Mouse (Mus musculus): Measurements from ENCODE around the gene Ubl4b. TPM values are rescaled to one million over a fixed set of nuclear protein-coding genes. Genes with fewer than 3 reads are reported as not detected.

Gene Ubl4b
- polyA plus RNA-seq, 1 experiment from 2014 or later = not detected

DNA sequence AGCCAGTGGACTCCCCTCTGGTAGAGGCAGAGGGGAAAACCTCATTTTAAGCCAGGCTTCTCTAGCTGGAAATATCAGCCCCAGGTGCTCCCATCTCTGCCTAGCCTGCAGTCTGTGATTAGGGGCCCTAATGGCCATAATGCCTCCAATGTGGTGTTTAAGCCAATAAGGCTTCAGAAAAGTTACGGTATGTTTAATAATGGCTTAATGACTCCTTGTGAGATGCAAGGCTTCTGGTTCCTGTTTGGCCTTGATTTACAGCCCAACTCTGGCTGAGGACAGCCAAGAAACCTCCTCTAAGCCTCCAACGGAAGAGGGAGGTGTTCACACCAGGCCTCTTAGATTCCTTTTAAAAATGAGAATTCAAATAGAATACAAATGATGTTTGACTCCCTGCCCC is 38.8 kb upstream of the Ubl4b start:
- Histone ChIP-seq H3K9me3 (ENCODE audit: control insufficient read depth, low read length) (no peaks in the 10 kb centered on the region), H3K9ac (ENCODE audit: low read length) (no peak overlapping the region), H3K27me3 (replicated peaks; ENCODE audit: control insufficient read depth, insufficient read depth, low read length) (peaks cover 92% of the 10 kb centered on the region), H3K27ac (ENCODE audit: low read depth) (no peak overlapping the region), H3K4me1 (replicated peaks; ENCODE audit: control insufficient read depth, insufficient read depth, low read length) (peaks cover 4% of the 10 kb centered on the region), H3K36me3 (ENCODE audit: control insufficient read depth, insufficient read depth, low read length) (no peaks in the 10 kb centered on the region), H3K4me3 (ENCODE audit: low read depth, low read length) (no peak overlapping the region), H3K4me2 (ENCODE audit: low read length) (no peak overlapping the region)
- ATAC-seq (replicated peaks; ENCODE audit: low FRiP score, low TSS enrichment, low read depth) (no peak), DNase-seq (ENCODE audit: low spot score) (no peak)
- WGBS = 22% methylated on average over 2 of the region's 2 CpGs

DNA sequence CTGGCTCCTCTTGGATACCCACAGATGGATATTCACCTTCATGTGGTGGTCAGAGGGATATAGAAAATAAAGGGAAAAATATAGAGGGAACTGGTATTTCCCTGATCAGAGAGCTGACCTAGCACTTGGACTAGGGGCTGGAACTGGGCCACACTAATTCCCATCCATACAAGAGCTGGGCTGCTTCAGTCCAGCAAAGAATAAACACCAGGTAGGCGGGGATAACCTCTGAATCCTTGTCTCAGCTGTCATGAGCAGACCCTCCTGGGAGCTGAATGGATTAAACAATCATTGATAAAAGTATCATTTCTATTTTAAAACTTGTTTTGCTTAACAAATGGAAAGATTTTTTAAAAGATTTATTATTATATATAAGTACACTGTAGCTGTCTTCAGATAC is 36.7 kb upstream of the Ubl4b start:
- DNase-seq (ENCODE audit: low spot score) = no peak
- 26% methylated on average over 1 of the region's 1 CpGs for WGBS
- H3K4me1 ChIP-seq (replicated peaks; ENCODE audit: control insufficient read depth, insufficient read depth, low read length) = peaks cover 4% of the 10 kb centered on the region
- no peak overlapping the region for H3K9ac ChIP-seq (ENCODE audit: low read length)
- no peaks in the 10 kb centered on the region for H3K36me3 ChIP-seq (ENCODE audit: control insufficient read depth, insufficient read depth, low read length)
- no peak for ATAC-seq (replicated peaks; ENCODE audit: low FRiP score, low TSS enrichment, low read depth)
- no peaks in the 10 kb centered on the region for H3K9me3 ChIP-seq (ENCODE audit: control insufficient read depth, low read length)
- peaks cover 94% of the 10 kb centered on the region for H3K27me3 ChIP-seq (replicated peaks; ENCODE audit: control insufficient read depth, insufficient read depth, low read length)
- no peak overlapping the region for H3K4me2 ChIP-seq (ENCODE audit: low read length)
- no peak overlapping the region for H3K4me3 ChIP-seq (ENCODE audit: low read depth, low read length)
- H3K27ac ChIP-seq (ENCODE audit: low read depth) = no peak overlapping the region

DNA sequence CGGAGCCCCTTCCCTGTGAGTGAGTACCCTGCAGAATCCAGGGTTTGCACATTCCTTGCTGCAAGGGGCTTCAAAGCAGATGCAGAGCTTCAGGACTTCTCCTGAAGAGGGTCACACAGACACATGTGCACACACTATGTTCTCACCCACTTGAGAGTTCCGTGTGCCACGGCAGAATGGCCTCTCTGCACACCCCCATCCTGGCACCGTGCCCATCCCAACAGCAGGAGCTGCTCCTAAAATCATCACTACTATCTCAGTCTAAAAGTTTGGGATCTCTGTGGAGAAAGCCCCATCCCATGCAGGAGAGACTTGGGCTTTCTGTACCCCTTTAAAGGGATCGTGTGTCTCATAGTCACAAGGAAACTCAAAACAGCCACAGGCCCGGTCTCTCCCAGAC is 31.6 kb upstream of the Ubl4b start:
- no peak overlapping the region for H3K4me2 ChIP-seq (ENCODE audit: low read length)
- H3K27ac ChIP-seq (ENCODE audit: low read depth) = no peak overlapping the region
- H3K9me3 ChIP-seq (ENCODE audit: control insufficient read depth, low read length) = no peaks in the 10 kb centered on the region
- peaks cover 4% of the 10 kb centered on the region; the same call in 1 of the 2 replicates for H3K4me1 ChIP-seq (replicated peaks; ENCODE audit: control insufficient read depth, insufficient read depth, low read length)
- H3K27me3 ChIP-seq (replicated peaks; ENCODE audit: control insufficient read depth, insufficient read depth, low read length) = peaks cover 95% of the 10 kb centered on the region
- no peak overlapping the region for H3K4me3 ChIP-seq (ENCODE audit: low read depth, low read length)
- ATAC-seq (replicated peaks; ENCODE audit: low FRiP score, low TSS enrichment, low read depth) (no peak), DNase-seq (ENCODE audit: low spot score) (no peak)
- no peaks in the 10 kb centered on the region for H3K36me3 ChIP-seq (ENCODE audit: control insufficient read depth, insufficient read depth, low read length)
- H3K9ac ChIP-seq (ENCODE audit: low read length) = no peak overlapping the region
- WGBS = 69% methylated on average over 6 of the region's 6 CpGs

DNA sequence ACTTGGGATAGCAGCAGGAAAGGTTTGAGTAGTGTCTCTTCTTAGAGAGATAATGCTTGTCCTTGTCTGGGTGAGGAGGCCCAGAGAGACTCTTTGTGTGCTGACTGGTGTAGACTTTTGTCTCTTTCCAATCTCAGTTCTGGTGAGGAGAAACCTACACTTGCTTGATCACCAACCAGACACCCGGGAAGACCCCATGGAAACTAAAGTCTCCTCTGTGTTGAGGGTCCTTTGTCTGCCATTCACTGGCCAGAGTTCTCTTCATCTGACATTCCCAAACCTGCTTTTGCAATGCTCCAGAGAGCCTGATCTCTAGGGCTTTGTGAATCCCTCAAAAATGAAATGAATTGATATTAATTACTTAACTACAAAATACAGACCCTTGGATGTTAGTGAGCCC is 29.0 kb upstream of the Ubl4b start:
- H3K9ac ChIP-seq (ENCODE audit: low read length) = no peak overlapping the region
- H3K27ac ChIP-seq (ENCODE audit: low read depth) = no peak overlapping the region
- ATAC-seq (replicated peaks; ENCODE audit: low FRiP score, low TSS enrichment, low read depth) = no peak
- DNase-seq (ENCODE audit: low spot score) = no peak
- H3K36me3 ChIP-seq (ENCODE audit: control insufficient read depth, insufficient read depth, low read length) = no peaks in the 10 kb centered on the region
- no peak overlapping the region for H3K4me3 ChIP-seq (ENCODE audit: low read depth, low read length)
- no peaks in the 10 kb centered on the region for H3K9me3 ChIP-seq (ENCODE audit: control insufficient read depth, low read length)
- H3K4me1 ChIP-seq (replicated peaks; ENCODE audit: control insufficient read depth, insufficient read depth, low read length) = peaks cover 4% of the 10 kb centered on the region; the same call in 1 of the 2 replicates
- no peak overlapping the region for H3K4me2 ChIP-seq (ENCODE audit: low read length)
- peaks cover 99% of the 10 kb centered on the region for H3K27me3 ChIP-seq (replicated peaks; ENCODE audit: control insufficient read depth, insufficient read depth, low read length)
- WGBS = 18% methylated on average over 1 of the region's 1 CpGs

DNA sequence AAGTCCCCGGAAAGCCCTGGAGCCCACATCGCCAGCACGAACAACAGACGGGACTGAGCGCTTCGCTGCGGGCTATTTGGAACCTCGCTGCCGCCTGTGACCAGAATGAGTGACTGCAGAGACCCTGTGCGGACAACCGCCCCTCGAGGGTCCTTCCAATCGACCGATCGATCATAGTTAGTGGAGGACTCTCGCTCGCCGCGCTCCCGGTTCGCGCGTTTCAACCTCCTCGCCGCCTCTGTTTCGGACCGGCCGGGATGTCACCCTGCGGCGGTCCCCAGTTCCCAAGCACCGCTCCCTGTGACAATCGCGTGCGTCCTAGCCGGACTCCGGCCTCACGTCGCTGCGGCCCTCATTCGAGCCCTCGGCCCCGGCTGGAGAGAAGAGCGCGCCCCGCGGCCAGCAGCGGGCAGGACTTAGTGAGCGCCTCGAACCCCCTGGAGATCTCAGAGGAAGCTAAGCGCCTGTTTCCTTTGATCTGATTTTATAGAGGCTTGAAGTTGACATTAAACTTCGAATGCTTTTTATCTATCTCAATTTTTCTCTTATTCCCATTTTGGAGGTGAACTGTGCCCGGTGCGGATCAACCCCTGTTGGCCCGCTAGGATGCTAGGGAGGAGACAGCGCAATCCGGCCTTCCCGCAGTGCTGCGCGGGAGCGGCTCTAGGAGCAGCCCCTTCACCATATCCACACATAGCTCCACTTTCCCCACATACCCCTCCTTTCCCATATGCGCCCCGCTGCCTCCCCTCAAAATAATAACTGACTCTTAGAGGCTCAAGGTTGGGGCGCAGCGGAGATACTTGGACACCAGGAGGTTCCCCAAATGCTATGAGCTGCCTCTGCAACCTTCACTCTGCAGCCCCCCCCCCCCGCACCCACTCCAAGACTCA is 28.2 kb upstream of the Ubl4b start:
- Histone ChIP-seq H3K4me2 (ENCODE audit: low read length) (peak overlapping the region; percentile 45), H3K9ac (ENCODE audit: low read length) (no peak overlapping the region), H3K27me3 (replicated peaks; ENCODE audit: control insufficient read depth, insufficient read depth, low read length) (peaks cover 95% of the 10 kb centered on the region), H3K27ac (ENCODE audit: low read depth) (no peak overlapping the region), H3K36me3 (ENCODE audit: control insufficient read depth, insufficient read depth, low read length) (no peaks in the 10 kb centered on the region), H3K4me3 (ENCODE audit: low read depth, low read length) (peak overlapping the region; percentile 25), H3K4me1 (replicated peaks; ENCODE audit: control insufficient read depth, insufficient read depth, low read length) (peaks cover 4% of the 10 kb centered on the region; the same call in 1 of the 2 replicates), H3K9me3 (ENCODE audit: control insufficient read depth, low read length) (no peaks in the 10 kb centered on the region)
- DNase-seq (ENCODE audit: low spot score) = peak; percentile 77
- under 1% methylated on average over 65 of the region's 65 CpGs for WGBS
- ATAC-seq (replicated peaks; ENCODE audit: low FRiP score, low TSS enrichment, low read depth) = no peak

DNA sequence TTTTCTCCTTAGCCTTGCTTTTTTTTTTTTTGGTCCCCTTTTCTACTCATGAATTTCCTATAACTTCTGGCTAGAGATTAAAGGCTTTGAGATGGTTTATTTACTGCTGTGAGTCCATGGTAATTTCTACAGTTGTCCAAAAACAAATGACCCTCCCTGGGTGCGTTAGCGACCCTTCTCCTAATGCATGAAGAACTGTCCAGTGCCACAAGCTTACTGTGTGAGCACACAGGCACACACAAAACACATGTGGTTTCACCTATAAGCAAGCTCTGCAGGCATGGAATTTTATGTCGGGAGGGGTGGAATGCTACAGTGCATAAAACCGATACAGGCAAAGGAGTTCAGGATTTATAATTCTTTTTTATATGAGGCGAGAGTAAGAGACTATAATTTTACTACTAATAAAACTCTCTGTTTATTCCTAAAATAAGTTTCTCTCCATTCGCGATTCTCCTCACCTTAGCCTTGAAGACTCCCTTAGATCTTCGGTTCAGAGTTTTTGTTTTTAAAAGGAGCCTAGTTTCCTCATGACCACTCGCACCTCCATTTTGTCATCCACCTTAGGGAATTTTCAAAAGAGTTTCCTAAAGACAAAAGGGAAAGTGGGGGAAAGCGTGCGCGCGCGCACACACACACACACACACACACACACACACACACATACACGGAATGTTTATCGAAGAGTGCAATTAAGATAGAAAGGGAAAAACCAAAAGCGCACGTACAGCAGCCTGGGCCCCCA is 27.4 kb upstream of the Ubl4b start:
- ATAC-seq (replicated peaks; ENCODE audit: low FRiP score, low TSS enrichment, low read depth) (no peak), DNase-seq (ENCODE audit: low spot score) (peak; percentile 58)
- WGBS = 4% methylated on average over 18 of the region's 18 CpGs
- Histone ChIP-seq H3K9ac (ENCODE audit: low read length) (no peak overlapping the region), H3K27ac (ENCODE audit: low read depth) (no peak overlapping the region), H3K4me2 (ENCODE audit: low read length) (peak overlapping the region; percentile 45), H3K9me3 (ENCODE audit: control insufficient read depth, low read length) (no peaks in the 10 kb centered on the region), H3K4me3 (ENCODE audit: low read depth, low read length) (peak overlapping the region; percentile 25), H3K4me1 (replicated peaks; ENCODE audit: control insufficient read depth, insufficient read depth, low read length) (peaks cover 4% of the 10 kb centered on the region; the same call in 1 of the 2 replicates), H3K36me3 (ENCODE audit: control insufficient read depth, insufficient read depth, low read length) (no peaks in the 10 kb centered on the region), H3K27me3 (replicated peaks; ENCODE audit: control insufficient read depth, insufficient read depth, low read length) (peaks cover 87% of the 10 kb centered on the region)

DNA sequence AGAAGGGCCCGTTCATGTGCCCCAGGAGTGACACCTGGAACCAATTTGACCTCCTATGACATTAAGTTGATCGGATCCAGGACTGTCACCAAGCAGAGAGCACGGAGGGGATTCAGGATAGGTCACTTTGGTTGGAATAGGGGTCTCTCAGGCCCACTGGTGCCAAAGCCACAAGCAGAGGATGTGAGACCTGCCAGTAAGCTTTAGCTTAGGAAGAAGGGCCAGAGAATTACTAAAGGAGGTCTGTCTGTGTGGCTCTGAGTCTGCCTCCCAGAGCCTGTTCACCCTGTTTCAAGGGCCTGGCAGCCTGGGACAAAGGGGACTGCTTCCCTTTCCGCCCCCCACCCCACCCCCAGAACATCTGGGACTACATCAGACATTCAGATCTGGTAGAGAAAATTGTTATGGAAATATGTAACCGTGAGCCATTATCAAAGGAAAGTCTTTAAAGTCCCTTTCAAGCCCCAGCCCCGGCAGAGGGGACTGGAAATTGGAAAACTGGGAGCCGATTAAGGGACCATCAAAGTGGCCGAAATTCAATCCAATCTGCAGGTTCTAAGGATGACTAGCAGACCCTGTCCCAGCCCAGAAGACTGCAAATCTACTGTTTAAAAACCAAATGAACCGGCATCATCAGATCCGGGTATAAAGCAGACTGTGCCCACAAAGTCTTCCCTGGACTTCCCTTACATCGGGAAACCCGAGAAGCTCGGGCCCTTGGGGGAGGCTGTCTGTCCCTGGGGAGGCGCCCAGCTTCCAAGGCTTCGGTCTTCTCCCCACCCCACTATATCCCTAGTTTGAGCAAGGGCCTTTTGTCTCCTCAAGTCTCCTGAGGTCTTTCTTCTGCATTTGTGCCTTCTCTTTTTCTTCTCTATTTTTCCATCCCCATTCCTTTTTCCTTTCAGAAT is 26.5 kb upstream of the Ubl4b start:
- H3K36me3 ChIP-seq (ENCODE audit: control insufficient read depth, insufficient read depth, low read length) = no peaks in the 10 kb centered on the region
- peak; percentile 60 for DNase-seq (ENCODE audit: low spot score)

DNA sequence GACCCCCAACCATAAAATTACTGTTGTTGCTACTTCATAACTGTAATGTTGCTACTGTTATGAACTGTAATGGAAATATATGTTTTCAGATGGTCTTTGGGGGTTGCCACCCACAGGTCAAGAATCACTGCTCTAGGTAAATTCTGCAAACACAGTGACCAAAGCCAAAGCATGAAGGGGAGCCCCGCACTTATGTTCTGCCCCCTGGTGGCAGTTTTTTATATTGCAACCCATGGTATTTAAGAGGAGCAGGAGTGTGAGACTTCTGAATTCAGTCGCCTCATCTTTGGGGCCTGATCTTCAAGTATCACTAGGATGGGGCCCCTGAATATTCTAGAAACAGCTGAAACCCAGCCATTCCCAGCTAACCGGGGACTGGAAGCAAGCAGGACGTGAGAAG is 24.6 kb upstream of the Ubl4b start:
- 15% methylated on average over 4 of the region's 4 CpGs for WGBS
- DNase-seq (ENCODE audit: low spot score) = peak; percentile 88
- H3K9me3 ChIP-seq (ENCODE audit: control insufficient read depth, low read length) = no peaks in the 10 kb centered on the region

More for the DNA sequence above, 26.5 kb upstream of the Ubl4b start:
- WGBS = 3% methylated on average over 15 of the region's 15 CpGs
- ATAC-seq (replicated peaks; ENCODE audit: low FRiP score, low TSS enrichment, low read depth) = no peak
- Histone ChIP-seq H3K9ac (ENCODE audit: low read length) (no peak overlapping the region), H3K27me3 (replicated peaks; ENCODE audit: control insufficient read depth, insufficient read depth, low read length) (peaks cover 77% of the 10 kb centered on the region), H3K4me3 (ENCODE audit: low read depth, low read length) (no peak overlapping the region), H3K4me1 (replicated peaks; ENCODE audit: control insufficient read depth, insufficient read depth, low read length) (peaks cover 4% of the 10 kb centered on the region; the same call in 1 of the 2 replicates), H3K27ac (ENCODE audit: low read depth) (no peak overlapping the region), H3K9me3 (ENCODE audit: control insufficient read depth, low read length) (no peaks in the 10 kb centered on the region), H3K4me2 (ENCODE audit: low read length) (no peak overlapping the region)

More for the DNA sequence above, 24.6 kb upstream of the Ubl4b start:
- no peak overlapping the region for H3K4me2 ChIP-seq (ENCODE audit: low read length)
- no peak overlapping the region for H3K4me3 ChIP-seq (ENCODE audit: low read depth, low read length)
- H3K27me3 ChIP-seq (replicated peaks; ENCODE audit: control insufficient read depth, insufficient read depth, low read length) = peaks cover 58% of the 10 kb centered on the region
- peaks cover 4% of the 10 kb centered on the region; the same call in 1 of the 2 replicates for H3K4me1 ChIP-seq (replicated peaks; ENCODE audit: control insufficient read depth, insufficient read depth, low read length)
- no peak overlapping the region for H3K9ac ChIP-seq (ENCODE audit: low read length)
- H3K27ac ChIP-seq (ENCODE audit: low read depth) = no peak overlapping the region
- H3K36me3 ChIP-seq (ENCODE audit: control insufficient read depth, insufficient read depth, low read length) = no peaks in the 10 kb centered on the region
- ATAC-seq (replicated peaks; ENCODE audit: low FRiP score, low TSS enrichment, low read depth) = no peak

Data from intestine, embryonic 14.5 days (tissue).